Mouse (Mus musculus) heart, embryonic 11.5 days (tissue): ENCODE measurements around the gene Tnr. TPM values are rescaled to one million over a fixed set of nuclear protein-coding genes. Genes with fewer than 3 reads are reported as not detected.

Source experiments
- ATAC-seq: fragments of 200-750 bp; cut with Nextera tagmentation; replicated peaks from 2 replicates; pipeline ENCODE4 v1.8.0; 2017; ENCODE audit warnings: moderate library complexity; ENCODE audit not compliant: insufficient number of reproducible peaks, low FRiP score, low TSS enrichment
- H3K27ac ChIP-seq: fragments of 300-500 bp; sonication (generic); 2 replicates; pipeline ENCODE4 v1.5.1; 2014; ENCODE audit warnings: mild to moderate bottlenecking, low read depth, low read length
- H3K27me3 ChIP-seq: fragments of 300-500 bp; sonication (generic); 2 replicates; pipeline ENCODE4 v1.6.1; 2014; ENCODE audit warnings: mild to moderate bottlenecking, low read length, mixed read lengths; ENCODE audit not compliant: control insufficient read depth, insufficient read depth
- H3K36me3 ChIP-seq: fragments of 300-500 bp; sonication (generic); 2 replicates; pipeline ENCODE4 v1.6.1; 2014; ENCODE audit warnings: mild to moderate bottlenecking, low read length, moderate library complexity, mixed read lengths; ENCODE audit not compliant: control insufficient read depth, insufficient read depth
- H3K4me1 ChIP-seq: fragments of 300-500 bp; sonication (generic); 2 replicates; pipeline ENCODE4 v1.6.1; 2014; ENCODE audit warnings: low read length; ENCODE audit not compliant: control insufficient read depth, insufficient read depth
- H3K4me2 ChIP-seq: fragments of 300-500 bp; sonication (generic); 2 replicates; pipeline ENCODE4 v1.6.1; 2014; ENCODE audit warnings: mild to moderate bottlenecking, moderate library complexity
- H3K4me3 ChIP-seq: fragments of 300-500 bp; sonication (generic); 2 replicates; pipeline ENCODE4 v1.5.1; 2014; ENCODE audit warnings: low read depth, low read length
- H3K9ac ChIP-seq: fragments of 300-500 bp; sonication (generic); 2 replicates; pipeline ENCODE4 v1.6.1; 2014; ENCODE audit warnings: mild to moderate bottlenecking, low read depth, low read length, moderate library complexity
- H3K9me3 ChIP-seq: fragments of 300-500 bp; sonication (generic); replicated peaks from 2 replicates; pipeline ENCODE4 v1.6.1; 2016; ENCODE audit warnings: low read length; ENCODE audit not compliant: control insufficient read depth
- WGBS: fragments of 180-500 bp; shearing (Covaris S2); extraction: QIAGEN DNeasy Blood & Tissue Kit; methylation state at CpG from one replicate; pipeline ENCODE4 v1.1.7; 2014; ENCODE audit not compliant: insufficient replicate concordance; 5-methylcytosine and 5-hydroxymethylcytosine counted together
- polyA plus RNA-seq: library from polyadenylated mRNA; unstranded; fragments of >200 nt; fragmentation: Nextera tagmentation; extraction: Ambion mirVana; gene quantifications from 2 replicates; pipeline ENCODE4 v1.2.1, GENCODE M21; 2014

Tnr gene
- polyA plus RNA-seq, 1 experiment from 2014 or later: 0.33 TPM

DNA sequence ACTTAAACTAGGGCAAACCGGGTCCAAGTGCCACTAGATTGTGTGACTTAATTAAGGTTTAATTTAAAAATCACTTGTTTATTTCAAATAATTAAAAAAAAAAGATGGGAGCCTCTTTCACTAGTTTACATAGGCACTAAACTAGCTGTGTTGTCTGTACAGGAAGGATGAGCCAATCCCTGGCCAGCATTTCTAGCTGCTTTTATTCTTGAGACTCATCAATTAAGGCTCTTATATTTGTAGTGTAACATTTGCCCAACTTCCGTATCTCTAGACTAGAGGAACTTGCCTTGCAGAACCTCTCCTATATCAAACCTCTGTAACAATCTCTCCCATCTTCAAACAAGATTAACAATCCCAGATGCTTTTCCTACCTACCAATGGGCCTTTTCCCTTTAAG, 47.3 kb downstream of the Tnr start:
- Histone ChIP-seq H3K4me1 (no peaks in the 10 kb centered on the region), H3K9ac (no peak overlapping the region), H3K4me2 (peak overlapping the region; percentile 29; the same call in 1 of the 2 replicates), H3K27ac (no peak overlapping the region), H3K4me3 (no peak overlapping the region), H3K9me3 (no peaks in the 10 kb centered on the region), H3K27me3 (no peaks in the 10 kb centered on the region; the same call in 1 of the 2 replicates), H3K36me3 (no peaks in the 10 kb centered on the region)
- 66% methylated on average over 2 of the region's 2 CpGs for WGBS
- no peak for ATAC-seq

DNA sequence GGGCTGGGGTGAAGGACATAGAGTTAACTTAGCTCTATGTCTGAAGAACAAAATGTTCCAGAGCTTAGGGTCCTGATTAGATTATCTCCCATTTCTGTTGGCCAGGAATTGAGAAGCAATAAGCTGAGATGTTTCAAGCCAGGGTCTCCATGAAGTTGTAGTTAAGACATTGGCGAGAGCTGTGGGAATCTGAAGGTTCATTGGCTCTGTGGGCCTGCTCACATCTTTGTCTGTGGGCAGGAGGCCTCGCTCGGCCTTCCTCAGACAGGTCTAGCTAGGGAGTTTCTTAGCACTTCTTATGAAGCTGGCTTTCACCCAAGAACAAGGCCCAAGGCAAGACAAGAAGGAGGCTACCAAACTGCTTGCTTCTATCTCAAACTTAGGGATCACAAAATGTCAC, 48.4 kb downstream of the Tnr start:
- Histone ChIP-seq H3K4me2 (no peak overlapping the region), H3K9ac (no peak overlapping the region), H3K4me3 (no peak overlapping the region), H3K27ac (no peak overlapping the region), H3K36me3 (no peaks in the 10 kb centered on the region), H3K4me1 (no peaks in the 10 kb centered on the region), H3K27me3 (no peaks in the 10 kb centered on the region), H3K9me3 (no peaks in the 10 kb centered on the region)
- WGBS: 86% methylated on average over 3 of the region's 3 CpGs
- no peak for ATAC-seq

DNA sequence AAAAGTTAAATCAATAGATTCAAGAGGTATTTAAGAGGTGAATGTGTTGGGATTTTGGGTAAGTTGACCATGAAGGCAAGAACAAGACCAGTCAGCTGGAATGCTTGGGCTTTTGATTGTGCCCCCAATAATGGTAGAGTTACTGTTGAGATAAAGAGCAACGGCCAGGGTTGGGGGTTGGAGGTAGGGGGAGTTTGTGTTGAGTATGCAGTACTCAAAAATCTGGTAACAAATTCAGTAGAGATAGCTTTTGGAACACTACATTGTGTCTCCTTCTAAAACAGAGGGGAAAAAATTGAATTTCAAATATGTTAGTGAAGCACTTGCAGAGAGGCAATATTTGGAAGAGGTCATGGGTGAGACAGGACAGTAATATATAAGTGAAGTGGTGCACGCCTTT, 49.5 kb downstream of the Tnr start:
- H3K9ac ChIP-seq: no peak overlapping the region
- H3K36me3 ChIP-seq: no peaks in the 10 kb centered on the region
- 74% methylated on average over 2 of the region's 2 CpGs for WGBS
- no peak overlapping the region for H3K27ac ChIP-seq
- no peak overlapping the region for H3K4me2 ChIP-seq
- no peak for ATAC-seq
- no peaks in the 10 kb centered on the region for H3K9me3 ChIP-seq
- no peak overlapping the region for H3K4me3 ChIP-seq
- no peaks in the 10 kb centered on the region for H3K4me1 ChIP-seq
- no peaks in the 10 kb centered on the region for H3K27me3 ChIP-seq

DNA sequence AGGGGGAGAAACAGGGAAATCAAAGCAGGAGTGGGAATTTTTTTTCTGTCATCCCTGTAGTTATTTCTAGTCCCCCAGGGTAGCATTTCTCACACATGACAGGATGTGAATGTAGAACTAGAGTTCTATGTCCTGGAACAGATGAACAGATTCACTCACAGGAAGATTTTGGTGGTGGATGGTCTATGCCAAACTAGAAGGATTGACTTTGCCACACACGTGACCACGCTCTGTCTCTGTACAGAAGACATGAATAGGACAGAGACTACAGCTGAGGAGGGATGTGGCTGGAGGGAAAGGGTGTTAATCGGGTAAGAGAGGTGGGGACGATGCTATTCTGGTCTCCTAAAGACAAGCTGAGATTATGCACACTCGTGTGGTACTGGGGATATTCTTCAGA, 51.1 kb downstream of the Tnr start:
- Histone ChIP-seq H3K9ac (no peak overlapping the region), H3K4me1 (no peaks in the 10 kb centered on the region), H3K27ac (no peak overlapping the region), H3K36me3 (no peaks in the 10 kb centered on the region), H3K9me3 (no peaks in the 10 kb centered on the region), H3K4me2 (no peak overlapping the region), H3K4me3 (no peak overlapping the region), H3K27me3 (no peaks in the 10 kb centered on the region)
- ATAC-seq: no peak
- 71% methylated on average over 5 of the region's 5 CpGs for WGBS

DNA sequence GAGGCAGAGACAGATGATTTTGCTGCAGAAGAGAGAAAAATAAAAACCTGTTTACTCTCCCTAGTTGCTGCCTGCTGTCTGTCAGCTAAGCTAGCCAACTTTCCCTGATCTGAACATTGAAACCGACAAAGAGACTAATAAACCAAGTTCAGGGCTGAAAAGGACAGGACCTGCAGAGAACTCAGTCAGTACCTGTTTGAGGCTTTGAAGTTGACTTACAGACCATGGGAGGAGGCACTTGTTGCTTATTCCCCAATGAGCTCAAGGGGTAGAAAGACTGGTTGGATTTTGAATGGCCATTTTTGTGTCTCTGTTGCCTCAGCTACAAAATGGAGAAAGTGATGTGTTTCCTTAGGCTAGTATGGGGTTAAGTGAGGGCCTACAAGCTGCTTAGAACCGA, 52.7 kb downstream of the Tnr start:
- no peaks in the 10 kb centered on the region for H3K4me1 ChIP-seq
- H3K27me3 ChIP-seq: no peaks in the 10 kb centered on the region; the same call in 1 of the 2 replicates
- no peak overlapping the region for H3K4me2 ChIP-seq
- WGBS: 55% methylated on average over 2 of the region's 2 CpGs
- no peaks in the 10 kb centered on the region for H3K9me3 ChIP-seq
- no peak overlapping the region for H3K27ac ChIP-seq
- H3K36me3 ChIP-seq: no peaks in the 10 kb centered on the region
- no peak overlapping the region for H3K4me3 ChIP-seq
- no peak overlapping the region for H3K9ac ChIP-seq
- no peak for ATAC-seq

DNA sequence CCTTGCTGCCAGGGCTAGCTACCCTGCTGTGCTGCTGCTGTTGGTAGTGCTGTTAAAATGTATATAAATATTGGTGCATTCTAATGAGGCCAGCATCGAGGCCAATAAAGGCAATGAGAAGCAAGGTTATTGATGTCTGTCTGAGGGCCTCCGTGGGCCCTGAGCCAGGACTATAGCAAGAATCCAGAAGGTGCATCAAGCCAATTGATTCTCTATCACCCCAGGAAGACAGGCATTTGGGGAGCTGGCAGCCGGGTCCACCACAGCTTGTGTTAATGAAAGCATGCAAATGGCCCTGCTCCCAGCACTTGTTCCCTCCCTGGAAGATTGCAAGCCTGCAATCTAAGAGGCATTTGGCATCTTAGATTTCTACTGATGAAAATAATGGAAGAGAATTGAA, 54.8 kb downstream of the Tnr start:
- H3K27ac ChIP-seq: no peak overlapping the region
- no peaks in the 10 kb centered on the region for H3K9me3 ChIP-seq
- no peak overlapping the region for H3K4me3 ChIP-seq
- H3K4me2 ChIP-seq: no peak overlapping the region
- H3K27me3 ChIP-seq: no peaks in the 10 kb centered on the region; the same call in 1 of the 2 replicates
- no peaks in the 10 kb centered on the region for H3K36me3 ChIP-seq
- 38% methylated on average over 3 of the region's 3 CpGs for WGBS
- no peak for ATAC-seq
- no peak overlapping the region for H3K9ac ChIP-seq
- no peaks in the 10 kb centered on the region for H3K4me1 ChIP-seq

DNA sequence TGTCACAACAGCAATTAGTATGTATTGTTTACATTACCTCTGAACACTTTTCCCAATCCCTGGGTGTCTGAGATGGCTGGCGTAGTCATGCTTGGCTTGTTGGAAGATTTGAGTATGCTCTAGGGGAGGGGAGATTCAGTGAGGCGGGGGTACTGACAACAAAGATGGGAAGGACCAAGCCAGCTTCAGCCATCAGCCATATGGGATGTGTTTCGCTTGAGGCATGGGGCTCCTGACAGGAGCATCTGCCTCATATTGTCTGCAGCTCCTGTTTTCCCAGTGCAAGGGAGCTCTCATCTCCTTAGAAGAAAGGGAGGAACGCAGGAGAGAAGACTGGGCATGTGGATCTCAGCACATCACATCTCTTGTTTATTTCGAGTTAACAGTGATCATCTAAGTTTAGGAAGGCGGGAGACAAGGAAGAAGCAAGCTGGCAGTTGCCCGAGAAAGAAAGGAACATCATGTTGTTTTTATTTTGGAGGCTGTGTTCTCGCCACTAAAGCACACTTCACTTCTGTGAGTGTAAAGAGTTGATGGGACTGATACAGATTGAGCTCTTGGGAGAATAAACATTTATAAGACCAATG, 56.9 kb downstream of the Tnr start:
- ATAC-seq: no peak
- H3K27ac ChIP-seq: no peak overlapping the region

DNA sequence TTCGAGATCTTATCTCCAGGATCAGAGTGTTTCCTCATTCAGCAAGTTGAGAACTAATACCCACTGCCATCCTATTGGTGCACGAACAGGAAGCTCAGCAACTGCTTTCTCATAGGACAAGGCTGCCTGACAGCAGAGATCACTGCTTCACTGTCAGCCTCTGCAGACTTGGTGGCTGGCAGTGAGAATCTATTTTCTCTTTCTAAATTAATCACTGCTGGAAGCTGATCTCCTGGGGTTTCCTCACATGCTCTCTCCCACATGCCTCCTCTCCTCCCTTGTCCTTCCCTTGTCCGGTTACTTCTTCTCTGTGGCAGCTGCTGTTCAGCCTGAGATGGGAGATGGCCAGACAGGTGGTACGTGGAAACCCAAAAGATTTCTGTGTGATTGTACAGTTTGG, 60.3 kb downstream of the Tnr start:
- 58% methylated on average over 4 of the region's 4 CpGs for WGBS
- no peak for ATAC-seq
- H3K4me2 ChIP-seq: no peak overlapping the region
- H3K4me1 ChIP-seq: no peaks in the 10 kb centered on the region
- H3K9me3 ChIP-seq: no peaks in the 10 kb centered on the region
- H3K36me3 ChIP-seq: no peaks in the 10 kb centered on the region
- no peak overlapping the region for H3K9ac ChIP-seq
- H3K4me3 ChIP-seq: no peak overlapping the region
- H3K27me3 ChIP-seq: no peaks in the 10 kb centered on the region; the same call in 1 of the 2 replicates
- no peak overlapping the region for H3K27ac ChIP-seq

More for the DNA sequence above, 56.9 kb downstream of the Tnr start:
- no peak overlapping the region for H3K9ac ChIP-seq
- H3K4me1 ChIP-seq: no peaks in the 10 kb centered on the region
- H3K4me3 ChIP-seq: no peak overlapping the region
- H3K9me3 ChIP-seq: no peaks in the 10 kb centered on the region
- H3K36me3 ChIP-seq: no peaks in the 10 kb centered on the region
- 65% methylated on average over 8 of the region's 8 CpGs for WGBS
- no peak overlapping the region for H3K4me2 ChIP-seq
- no peaks in the 10 kb centered on the region; the same call in 1 of the 2 replicates for H3K27me3 ChIP-seq

DNA sequence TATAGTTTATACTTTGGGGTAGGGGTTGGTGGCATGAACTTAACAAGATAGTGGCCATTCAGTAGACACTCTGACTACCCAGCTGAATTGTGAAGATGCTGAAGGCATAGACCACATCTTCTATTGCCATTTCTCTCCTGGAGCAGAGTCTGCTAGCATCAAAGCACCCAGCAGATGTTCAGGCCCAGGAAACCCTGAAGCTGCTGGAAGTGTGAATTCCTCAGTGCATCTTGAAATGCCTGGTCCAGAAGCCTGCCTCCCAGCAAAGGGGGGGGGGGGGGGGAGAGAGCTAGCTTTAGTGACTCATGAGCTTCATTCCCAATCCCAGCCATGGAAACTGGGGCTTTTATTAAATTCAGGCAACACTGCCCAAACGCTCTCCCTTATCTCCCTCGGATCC, 65.2 kb downstream of the Tnr start:
- ATAC-seq: no peak
- no peaks in the 10 kb centered on the region for H3K9me3 ChIP-seq
- 52% methylated on average over 2 of the region's 2 CpGs for WGBS
- H3K4me2 ChIP-seq: no peak overlapping the region
- H3K9ac ChIP-seq: no peak overlapping the region
- H3K27ac ChIP-seq: no peak overlapping the region
- no peaks in the 10 kb centered on the region for H3K36me3 ChIP-seq
- no peak overlapping the region for H3K4me3 ChIP-seq
- no peaks in the 10 kb centered on the region for H3K27me3 ChIP-seq
- H3K4me1 ChIP-seq: peaks cover 6% of the 10 kb centered on the region; the same call in 1 of the 2 replicates
